Mouse (Mus musculus): ENCODE measurements around the gene Olfr418.

DNA sequence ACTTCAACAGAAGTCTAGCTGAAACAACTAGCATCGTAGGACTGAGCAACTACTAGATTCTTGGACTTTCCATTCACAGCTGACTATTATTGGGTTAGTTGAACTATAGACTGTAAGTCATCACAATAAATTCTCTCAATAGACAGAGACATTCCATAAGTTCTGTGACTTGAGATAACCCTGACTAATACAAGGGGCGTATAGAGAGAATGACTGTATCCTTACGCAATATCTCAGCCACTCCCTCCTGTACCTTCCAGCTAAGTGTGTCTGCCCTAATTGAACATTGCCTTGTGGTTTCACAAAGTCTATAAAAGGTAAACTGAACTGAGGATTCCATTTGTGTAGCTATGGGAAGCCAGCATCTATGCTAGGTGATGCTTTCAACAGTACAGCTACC, 15.9 kb upstream of the Olfr418 start:
- TF ChIP-seq CTCF (IDR thresholded peaks at IDR 0.05) (no peak), EP300 (IDR thresholded peaks at IDR 0.05) (no peak)
